Mouse (Mus musculus) limb, embryonic 12.5 days (tissue): ENCODE data around the gene Batf. TPM values are rescaled to one million over a fixed set of nuclear protein-coding genes. Genes with fewer than 3 reads are reported as not detected.

Experiments
- ATAC-seq: fragments of 200-750 bp; cut with Nextera tagmentation; 2 replicates; pipeline ENCODE4 v1.8.0; 2017; ENCODE audit warnings: low read depth, moderate TSS enrichment; ENCODE audit not compliant: insufficient number of reproducible peaks, insufficient read depth, low FRiP score, low TSS enrichment
- H3K27ac ChIP-seq: fragments of 300-500 bp; sonication (generic); 2 replicates; pipeline ENCODE4 v1.5.1; 2016; ENCODE audit warnings: mild to moderate bottlenecking, moderate library complexity
- H3K27me3 ChIP-seq: fragments of 300-500 bp; sonication (generic); 2 replicates; pipeline ENCODE4 v1.6.1; 2016; ENCODE audit warnings: mild to moderate bottlenecking, moderate library complexity
- H3K36me3 ChIP-seq: fragments of 300-500 bp; sonication (generic); 2 replicates; pipeline ENCODE4 v1.6.1; 2016; ENCODE audit warnings: mild to moderate bottlenecking, moderate library complexity
- H3K4me1 ChIP-seq: fragments of 300-500 bp; sonication (generic); replicated peaks from 2 replicates; pipeline ENCODE4 v1.6.1; 2016
- H3K4me2 ChIP-seq: fragments of 300-500 bp; sonication (generic); 2 replicates; pipeline ENCODE4 v1.6.1; 2016; ENCODE audit warnings: mild to moderate bottlenecking, moderate library complexity
- H3K4me3 ChIP-seq: fragments of 300-500 bp; sonication (generic); replicated peaks from 2 replicates; pipeline ENCODE4 v1.5.1; 2016; ENCODE audit warnings: mild to moderate bottlenecking
- H3K9ac ChIP-seq: fragments of 300-500 bp; sonication (generic); replicated peaks from 2 replicates; pipeline ENCODE4 v1.6.1; 2016; ENCODE audit warnings: mild to moderate bottlenecking, moderate library complexity
- H3K9me3 ChIP-seq: fragments of 300-500 bp; sonication (generic); 2 replicates; pipeline ENCODE4 v1.6.1; 2016; ENCODE audit warnings: mild to moderate bottlenecking, moderate library complexity
- WGBS: fragments of 180-500 bp; shearing (Covaris S2); methylation state at CpG from one replicate; pipeline ENCODE4 v1.1.7; 2016; 5-methylcytosine and 5-hydroxymethylcytosine counted together
- polyA plus RNA-seq: library from polyadenylated mRNA; unstranded; fragments of >200 nt; fragmentation: Nextera tagmentation; extraction: Ambion mirVana; gene quantifications from 2 replicates; pipeline ENCODE4 v1.2.1, GENCODE M21; 2016

Batf gene
- polyA plus RNA-seq, result 1.8 and 2.2 TPM in 2 replicates

DNA sequence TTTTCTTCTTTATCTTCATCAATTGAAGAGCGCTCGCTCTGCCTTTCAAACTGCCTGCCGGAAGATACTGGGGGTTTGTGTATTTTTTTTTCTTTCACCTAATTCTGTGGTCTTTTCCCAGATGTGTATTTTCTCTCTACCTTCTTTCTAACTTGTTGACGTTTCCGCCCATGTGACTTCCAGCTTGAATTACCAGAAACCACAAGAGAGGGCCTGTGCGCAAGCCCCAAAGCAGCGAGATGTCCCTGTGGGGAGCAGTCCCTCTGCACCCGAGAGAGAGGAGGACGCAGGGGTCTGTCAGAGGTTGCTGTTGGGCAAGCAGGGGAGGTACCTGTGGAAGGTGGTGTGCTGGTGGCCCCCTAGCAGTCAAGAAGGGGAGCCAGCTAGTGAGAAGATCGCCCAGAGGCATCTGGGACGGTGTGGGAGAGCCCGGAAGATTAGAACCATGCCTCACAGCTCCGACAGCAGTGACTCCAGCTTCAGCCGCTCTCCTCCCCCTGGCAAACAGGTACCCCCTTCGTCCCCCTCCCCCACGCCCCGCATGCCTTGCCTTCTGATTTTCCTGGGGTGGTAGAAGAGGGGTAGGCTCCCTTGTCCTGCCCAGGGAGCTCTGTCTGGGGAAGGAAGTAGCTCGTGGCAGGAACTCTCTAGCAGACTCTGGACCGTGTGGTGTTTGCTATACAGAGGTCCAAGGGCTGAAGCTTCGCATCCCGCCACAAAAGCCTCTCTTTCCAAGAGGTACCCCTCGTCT lies at the start of gene Batf:
Gene Batf (plus strand): TSS at position 204 of the 751 bp plus-strand sequence.
- Histone ChIP-seq H3K27me3 (peaks cover 14% of the 10 kb centered on the region; the same call in 1 of the 2 replicates), H3K4me3 (peak within 1 kb of the TSS; percentile 11), H3K9me3 (no peaks in the 10 kb centered on the region), H3K9ac (no peak within 1 kb of the TSS), H3K27ac (no peak within 1 kb of the TSS), H3K4me2 (peak within 1 kb of the TSS; percentile 42), H3K36me3 (no peaks in the 10 kb centered on the region), H3K4me1 (peaks cover 14% of the 10 kb centered on the region)
- WGBS, result 32% methylated on average over 21 of the region's 22 CpGs
- ATAC-seq, result no peak

DNA sequence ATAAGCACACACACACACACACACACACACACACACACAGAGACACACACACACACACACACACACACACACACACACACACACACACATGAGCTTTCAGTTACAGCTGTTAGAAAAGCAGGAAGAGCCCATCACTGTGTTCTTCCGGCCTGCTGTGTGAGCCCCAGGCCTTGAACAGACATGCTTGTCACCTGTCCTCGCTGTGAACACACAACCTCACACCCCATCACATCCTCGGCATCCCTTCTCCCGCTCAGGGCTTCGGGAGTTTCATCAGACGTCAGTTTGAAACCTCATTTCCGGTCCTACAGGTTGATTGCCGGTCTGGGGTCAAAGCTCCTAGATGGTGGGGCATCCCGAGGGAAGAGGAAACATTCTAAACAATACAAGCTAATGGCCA lies 48.5 kb upstream of the Batf start:
- Histone ChIP-seq H3K9ac (no peak overlapping the region), H3K4me2 (no peak overlapping the region), H3K36me3 (peaks cover 16% of the 10 kb centered on the region), H3K27me3 (no peaks in the 10 kb centered on the region), H3K4me3 (no peak overlapping the region), H3K9me3 (no peaks in the 10 kb centered on the region), H3K27ac (no peak overlapping the region), H3K4me1 (no peaks in the 10 kb centered on the region)
- no peak for ATAC-seq
- WGBS, result 65% methylated on average over 9 of the region's 9 CpGs

- Histone ChIP-seq H3K27ac (no peak overlapping the region), H3K27me3 (no peaks in the 10 kb centered on the region), H3K36me3 (peaks cover 16% of the 10 kb centered on the region), H3K9me3 (no peaks in the 10 kb centered on the region), H3K4me3 (no peak overlapping the region), H3K4me2 (no peak overlapping the region), H3K4me1 (no peaks in the 10 kb centered on the region), H3K9ac (no peak overlapping the region)
- no peak for ATAC-seq
- 78% methylated on average over 20 of the region's 20 CpGs for WGBS
Measured at GRCm38 (mm10) chr12:85638541-85639325, 47.7 kb upstream of the Batf start.

- H3K27me3 ChIP-seq, result no peaks in the 10 kb centered on the region
- peaks cover 16% of the 10 kb centered on the region for H3K36me3 ChIP-seq
- no peaks in the 10 kb centered on the region for H3K9me3 ChIP-seq
- no peak overlapping the region for H3K27ac ChIP-seq
- no peak overlapping the region for H3K4me2 ChIP-seq
- H3K4me3 ChIP-seq, result no peak overlapping the region
- no peak for ATAC-seq
- no peaks in the 10 kb centered on the region for H3K4me1 ChIP-seq
- no peak overlapping the region for H3K9ac ChIP-seq
- WGBS, result 86% methylated on average over 12 of the region's 12 CpGs
Measured at GRCm38 (mm10) chr12:85639326-85640008, 47.0 kb upstream of the Batf start.

DNA sequence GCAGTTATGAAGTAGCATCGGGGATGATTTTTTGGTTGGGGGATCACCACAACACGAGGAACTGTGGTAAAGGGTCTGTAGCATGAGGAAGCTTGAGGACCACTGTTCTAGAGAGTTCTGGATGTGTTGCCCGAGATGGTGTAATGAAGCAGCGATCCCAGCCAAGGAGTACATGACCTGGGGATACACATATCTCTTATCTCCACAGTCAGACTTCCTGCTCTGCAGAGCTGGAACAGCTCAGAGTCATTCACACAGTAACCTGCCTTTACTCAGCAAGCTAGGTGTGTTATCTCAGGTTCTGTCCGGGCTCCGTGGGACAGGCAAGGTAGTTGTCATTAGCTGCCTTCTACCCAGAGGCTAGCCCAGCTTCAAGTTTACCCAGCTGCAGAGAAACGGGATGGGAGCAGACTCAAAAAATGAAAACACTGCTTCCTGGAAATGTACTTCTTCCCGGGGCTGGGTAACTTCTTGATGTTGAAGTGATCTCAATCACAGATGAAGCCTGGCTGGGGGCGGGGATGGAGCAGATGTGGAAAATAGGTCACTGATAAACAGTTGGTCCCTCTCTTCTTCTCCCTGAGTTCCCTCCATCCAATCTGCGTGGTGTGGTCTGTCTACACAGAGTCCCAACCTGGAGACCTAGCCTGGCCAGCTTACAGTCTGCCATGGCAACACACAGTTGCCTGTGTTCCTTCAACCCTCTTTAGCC lies 45.5 kb upstream of the Batf start:
- Histone ChIP-seq H3K4me3 (no peak overlapping the region), H3K27ac (no peak overlapping the region), H3K27me3 (no peaks in the 10 kb centered on the region), H3K4me2 (no peak overlapping the region), H3K36me3 (peaks cover 16% of the 10 kb centered on the region), H3K9ac (no peak overlapping the region), H3K4me1 (no peaks in the 10 kb centered on the region), H3K9me3 (no peaks in the 10 kb centered on the region)
- WGBS, result 83% methylated on average over 10 of the region's 10 CpGs
- ATAC-seq, result no peak

DNA sequence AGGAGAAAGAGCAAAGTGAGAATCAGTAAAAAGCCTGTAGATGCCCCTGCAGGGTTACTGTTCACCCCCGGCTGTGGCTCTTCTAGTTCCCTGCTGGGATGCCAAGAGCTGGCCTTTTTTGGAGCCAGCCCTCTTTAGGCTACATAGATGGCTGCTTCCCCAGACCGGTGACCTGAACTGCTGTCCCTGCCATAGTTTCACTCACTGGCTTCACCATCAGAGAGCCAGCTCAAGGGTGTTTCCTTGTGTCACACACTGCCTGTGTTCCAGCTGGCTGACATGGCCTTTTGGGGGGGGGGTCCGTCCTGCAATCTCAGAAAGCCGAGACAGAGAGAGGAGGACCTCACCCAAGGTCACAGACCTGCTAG lies 44.9 kb upstream of the Batf start:
- Histone ChIP-seq H3K9me3 (no peaks in the 10 kb centered on the region), H3K27me3 (no peaks in the 10 kb centered on the region), H3K9ac (no peak overlapping the region), H3K4me2 (no peak overlapping the region), H3K36me3 (peaks cover 16% of the 10 kb centered on the region), H3K27ac (no peak overlapping the region), H3K4me1 (no peaks in the 10 kb centered on the region), H3K4me3 (no peak overlapping the region)
- ATAC-seq, result no peak
- 51% methylated on average over 4 of the region's 4 CpGs for WGBS

- H3K9ac ChIP-seq, result no peak overlapping the region
- WGBS, result 73% methylated on average over 5 of the region's 5 CpGs
Measured at GRCm38 (mm10) chr12:85643735-85644134, 42.7 kb upstream of the Batf start.

GRCm38 (mm10) chr12:85645664-85646063 lies 40.8 kb upstream of the Batf start:
- ATAC-seq, result no peak
- Histone ChIP-seq H3K4me3 (no peak overlapping the region), H3K27ac (no peak overlapping the region), H3K4me1 (no peaks in the 10 kb centered on the region), H3K9ac (no peak overlapping the region), H3K4me2 (no peak overlapping the region), H3K36me3 (no peaks in the 10 kb centered on the region), H3K27me3 (no peaks in the 10 kb centered on the region), H3K9me3 (peaks cover 4% of the 10 kb centered on the region; the same call in 1 of the 2 replicates)
- WGBS, result 89% methylated on average over 4 of the region's 4 CpGs

More at GRCm38 (mm10) chr12:85643735-85644134, 42.7 kb upstream of the Batf start:
- no peaks in the 10 kb centered on the region for H3K9me3 ChIP-seq
- no peaks in the 10 kb centered on the region for H3K4me1 ChIP-seq
- no peak for ATAC-seq
- H3K36me3 ChIP-seq, result peaks cover 14% of the 10 kb centered on the region
- no peak overlapping the region for H3K27ac ChIP-seq
- H3K27me3 ChIP-seq, result no peaks in the 10 kb centered on the region
- H3K4me3 ChIP-seq, result no peak overlapping the region
- H3K4me2 ChIP-seq, result no peak overlapping the region

GRCm38 (mm10) chr12:85647346-85647745 lies 39.1 kb upstream of the Batf start:
- Histone ChIP-seq H3K36me3 (no peaks in the 10 kb centered on the region), H3K9me3 (peaks cover 5% of the 10 kb centered on the region; the same call in 1 of the 2 replicates), H3K27me3 (no peaks in the 10 kb centered on the region), H3K27ac (no peak overlapping the region), H3K9ac (no peak overlapping the region), H3K4me3 (no peak overlapping the region), H3K4me1 (no peaks in the 10 kb centered on the region), H3K4me2 (no peak overlapping the region)
- no peak for ATAC-seq
- 46% methylated on average over 10 of the region's 10 CpGs for WGBS

DNA sequence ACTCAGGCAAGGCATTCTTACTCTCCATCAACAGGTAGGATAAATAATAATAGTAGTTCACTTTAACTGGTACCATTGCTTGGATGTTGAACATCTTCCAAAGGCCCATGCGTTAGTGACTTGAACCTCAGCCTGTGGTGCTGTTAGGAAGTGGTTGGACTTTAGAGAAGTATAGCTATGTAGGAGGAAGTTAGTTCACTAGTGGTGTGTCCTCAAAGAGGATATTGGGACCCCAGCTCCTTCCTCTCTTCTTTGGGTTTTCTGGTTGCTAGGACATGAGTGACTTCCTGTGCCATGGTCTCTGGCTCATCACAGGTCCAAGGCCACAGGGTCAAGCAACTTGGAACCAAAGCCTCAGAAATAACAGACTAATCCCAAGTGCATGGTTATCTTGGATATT lies 38.5 kb upstream of the Batf start:
- no peaks in the 10 kb centered on the region for H3K27me3 ChIP-seq
- H3K9ac ChIP-seq, result no peak overlapping the region
- no peak overlapping the region for H3K4me2 ChIP-seq
- no peak overlapping the region for H3K4me3 ChIP-seq
- peaks cover 5% of the 10 kb centered on the region; the same call in 1 of the 2 replicates for H3K9me3 ChIP-seq
- ATAC-seq, result no peak
- WGBS, result 93% methylated on average over 1 of the region's 1 CpGs
- no peak overlapping the region for H3K27ac ChIP-seq
- no peaks in the 10 kb centered on the region for H3K4me1 ChIP-seq
- H3K36me3 ChIP-seq, result no peaks in the 10 kb centered on the region

- 70% methylated on average over 2 of the region's 2 CpGs for WGBS
Measured at GRCm38 (mm10) chr12:85659319-85659718, 27.1 kb upstream of the Batf start.

More at GRCm38 (mm10) chr12:85659319-85659718, 27.1 kb upstream of the Batf start:
- Histone ChIP-seq H3K4me3 (no peak overlapping the region), H3K9me3 (no peaks in the 10 kb centered on the region), H3K36me3 (no peaks in the 10 kb centered on the region), H3K27ac (no peak overlapping the region), H3K4me1 (no peaks in the 10 kb centered on the region), H3K27me3 (no peaks in the 10 kb centered on the region), H3K9ac (no peak overlapping the region), H3K4me2 (no peak overlapping the region)
- no peak for ATAC-seq
